ENCODE assay signal across 8 mouse cellular contexts in genomic region chr5:121398146-121398964, GRCm38 (mm10). TPM values are rescaled to one million over a fixed set of nuclear protein-coding genes. Genes with fewer than 3 reads are reported as not detected.
DNase-seq lines count a peak whose midpoint lies in the region; ATAC-seq and TF ChIP-seq lines count a peak whose summit lies in the region.

No protein-coding gene starts in this region.

- H3K4me2 ChIP-seq in heart, embryonic 12.5 days, result peak overlapping the region; percentile 97
- peak overlapping the region; percentile 82 for H3K4me2 ChIP-seq in embryonic facial prominence, embryonic 13.5 days
- peak overlapping the region; percentile 85 for H3K4me2 ChIP-seq in intestine, embryonic 16.5 days (ENCODE audit: low read depth, low read length)
- H3K4me2 ChIP-seq in myocyte (ENCODE audit: low read depth), result peak overlapping the region; percentile 88

- peak overlapping the region; percentile 89 for H3ac ChIP-seq in myocyte (ENCODE audit: control insufficient read depth, insufficient read length)

- peak overlapping the region; percentile 96 for H3K4me3 ChIP-seq in heart, embryonic 12.5 days
- H3K4me3 ChIP-seq in E14TG2a.4 (replicated peaks; ENCODE audit: low read length) (peak overlapping the region; percentile 95), myocyte (peak overlapping the region; percentile 93)
- peak overlapping the region; percentile 94 for H3K4me3 ChIP-seq in embryonic facial prominence, embryonic 13.5 days
- peak overlapping the region; percentile 92 for H3K4me3 ChIP-seq in intestine, embryonic 16.5 days (ENCODE audit: low read length)

- peak overlapping the region; percentile 39; the same call in 1 of the 2 replicates for H3K27ac ChIP-seq in heart, embryonic 12.5 days (ENCODE audit: poor library complexity, severe bottlenecking)
- peak overlapping the region; percentile 72 for H3K27ac ChIP-seq in embryonic facial prominence, embryonic 13.5 days
- peak overlapping the region; percentile 68 for H3K27ac ChIP-seq in intestine, embryonic 16.5 days (ENCODE audit: low read length)

- H3K79me2 ChIP-seq in myocyte (ENCODE audit: control insufficient read depth, insufficient read depth), result peaks cover 53% of the 10 kb centered on the region

- peak overlapping the region; percentile 94 for H3K9ac ChIP-seq in heart, embryonic 12.5 days
- peak overlapping the region; percentile 92 for H3K9ac ChIP-seq in embryonic facial prominence, embryonic 13.5 days
- peak overlapping the region; percentile 90 for H3K9ac ChIP-seq in intestine, embryonic 16.5 days (ENCODE audit: low read depth, low read length)

- peaks cover 6% of the 10 kb centered on the region; the same call in 1 of the 2 replicates for H3K36me3 ChIP-seq in heart, embryonic 12.5 days
- H3K36me3 ChIP-seq in E14TG2a.4 (ENCODE audit: insufficient read depth, low read length), result peaks cover 41% of the 10 kb centered on the region
- H3K36me3 ChIP-seq in embryonic facial prominence, embryonic 13.5 days, result peaks cover 12% of the 10 kb centered on the region
- H3K36me3 ChIP-seq in intestine, embryonic 16.5 days (ENCODE audit: control insufficient read depth, insufficient read depth, low read length), result no peaks in the 10 kb centered on the region
- H3K36me3 ChIP-seq in myocyte (ENCODE audit: control insufficient read depth, insufficient read depth), result peaks cover 14% of the 10 kb centered on the region

- TF ChIP-seq CTCF in E14TG2a.4 (conservative IDR thresholded peaks at IDR 0.05; ENCODE audit: low read length), result no peak

- peak; percentile 72 for ATAC-seq in heart, embryonic 12.5 days (ENCODE audit: insufficient number of reproducible peaks, low FRiP score)
- peak; percentile 33; the same call in 1 of the 2 replicates for ATAC-seq in embryonic facial prominence, embryonic 13.5 days (ENCODE audit: insufficient number of reproducible peaks, insufficient read depth, low FRiP score, low TSS enrichment, low read depth)
- ATAC-seq in intestine, embryonic 16.5 days, result peak; percentile 73

- H3K27me3 ChIP-seq in heart, embryonic 12.5 days (replicated peaks), result no peaks in the 10 kb centered on the region
- H3K27me3 ChIP-seq in E14TG2a.4 (ENCODE audit: insufficient read depth, low read length) (no peaks in the 10 kb centered on the region), myocyte (ENCODE audit: control insufficient read depth, insufficient read depth, insufficient read length) (no peaks in the 10 kb centered on the region)
- H3K27me3 ChIP-seq in embryonic facial prominence, embryonic 13.5 days, result no peaks in the 10 kb centered on the region
- H3K27me3 ChIP-seq in intestine, embryonic 16.5 days (replicated peaks; ENCODE audit: control insufficient read depth, insufficient read depth, low read length), result no peaks in the 10 kb centered on the region

- WGBS in heart, embryonic 12.5 days, result 1% methylated on average over 67 of the region's 67 CpGs
- WGBS in embryonic facial prominence, embryonic 13.5 days, result 1% methylated on average over 67 of the region's 67 CpGs
- WGBS in intestine, embryonic 16.5 days, result under 1% methylated on average over 67 of the region's 67 CpGs

- DNase-seq in heart, postnatal 4 days, result no peak
- DNase-seq in adrenal gland, adult (ENCODE audit: inconsistent age in 2 of 2, low spot score in 1 of 2), result no peak
- DNase-seq in gastrocnemius, adult 18-20 months (ENCODE audit: low spot score), result no peak

- H3K9me3 ChIP-seq in heart, embryonic 12.5 days (replicated peaks), result no peaks in the 10 kb centered on the region
- H3K9me3 ChIP-seq in E14TG2a.4 (ENCODE audit: low read length), result no peaks in the 10 kb centered on the region
- 0 out of 2 replicates have a peak, but pooled peaks cover 4% of the 10 kb centered on the region for H3K9me3 ChIP-seq in embryonic facial prominence, embryonic 13.5 days
- no peaks in the 10 kb centered on the region for H3K9me3 ChIP-seq in intestine, embryonic 16.5 days (ENCODE audit: control insufficient read depth, low read length)

- H3K4me1 ChIP-seq in heart, embryonic 12.5 days (replicated peaks), result peaks cover 26% of the 10 kb centered on the region
- H3K4me1 ChIP-seq in E14TG2a.4 (replicated peaks; ENCODE audit: low read depth, low read length), result peaks cover 58% of the 10 kb centered on the region
- peaks cover 21% of the 10 kb centered on the region for H3K4me1 ChIP-seq in embryonic facial prominence, embryonic 13.5 days
- H3K4me1 ChIP-seq in intestine, embryonic 16.5 days (ENCODE audit: control insufficient read depth, insufficient read depth, low read length), result peaks cover 20% of the 10 kb centered on the region

- TF ChIP-seq POLR2A in myocyte (IDR thresholded peaks at IDR 0.05; ENCODE audit: insufficient read length, low read depth), result no peak

TF ChIP-seq in myocyte, 11 proteins besides CTCF, POLR2A, EP300 and RAD21:
- peak in 2 of 3 experiments; percentile 69 to 84 for TF ChIP-seq MYOD1 (IDR thresholded peaks at IDR 0.05; ENCODE audit: control insufficient read depth in 1 of 3, insufficient read length in 2 of 3, low read depth in 2 of 3)
- TF ChIP-seq MYOG (IDR thresholded peaks at IDR 0.05; ENCODE audit: control insufficient read depth in 1 of 3, insufficient read depth in 1 of 3, insufficient read length in 2 of 3, low read depth in 2 of 3), result peak in 2 of 3 experiments; percentile 73 to 78
- no peak for TF ChIP-seq CEBPB (IDR thresholded peaks at IDR 0.05; ENCODE audit: insufficient read depth, poor library complexity, severe bottlenecking)
TF ChIP-seq in myocyte: peak in this region for 2.

RNA-seq across cellular contexts. Expression of gene Naa25, which starts 0.6 kb away (rescaled TPM):
- polyA plus RNA-seq in heart, embryonic 12.5 days (2016; fragmentation: Nextera tagmentation; extraction: Ambion mirVana), result 37.5 and 39.1 TPM in 2 replicates
- total RNA-seq in heart, postnatal 4 days (2021), result 10 to 100 TPM; 21.6 TPM
- polyA plus RNA-seq in embryonic facial prominence, embryonic 13.5 days (2015; fragmentation: Nextera tagmentation; extraction: Ambion mirVana), result 39.2 and 40.8 TPM in 2 replicates
- polyA plus RNA-seq in intestine, embryonic 16.5 days (2015; fragmentation: Nextera tagmentation; extraction: Ambion mirVana), result 45.9 and 48.3 TPM in 2 replicates
- polyA plus RNA-seq in myocyte (2012; fragmentation: generic; extraction: Trizol), result 22.0 TPM
- 10 to 100 TPM; 25.9 to 29.7 TPM for total RNA-seq in gastrocnemius, adult 18-20 months (2021)

RNA-seq across cellular contexts. Expression of gene Trafd1, which starts 12.9 kb away (rescaled TPM):
- polyA plus RNA-seq in heart, embryonic 12.5 days (2016; fragmentation: Nextera tagmentation; extraction: Ambion mirVana), result 82.6 and 83.4 TPM in 2 replicates
- 10 to 100 TPM; 55.0 to 66.2 TPM for total RNA-seq in heart, postnatal 4 days (2021)
- polyA plus RNA-seq in embryonic facial prominence, embryonic 13.5 days (2015; fragmentation: Nextera tagmentation; extraction: Ambion mirVana), result 74.6 and 80.7 TPM in 2 replicates
- polyA plus RNA-seq in intestine, embryonic 16.5 days (2015; fragmentation: Nextera tagmentation; extraction: Ambion mirVana), result 56.9 and 57.2 TPM in 2 replicates
- polyA plus RNA-seq in myocyte (2012; fragmentation: generic; extraction: Trizol), result 29.3 TPM
- total RNA-seq in gastrocnemius, adult 18-20 months (2021), result 10 to 100 TPM; 45.9 to 48.0 TPM

RNA-seq across cellular contexts. Expression of gene Tmem116, which starts 53.3 kb away (rescaled TPM):
- 4.5 and 4.7 TPM in 2 replicates for polyA plus RNA-seq in heart, embryonic 12.5 days (2016; fragmentation: Nextera tagmentation; extraction: Ambion mirVana)
- total RNA-seq in heart, postnatal 4 days (2021), result 1 to 10 TPM; 5.5 to 5.6 TPM
- polyA plus RNA-seq in embryonic facial prominence, embryonic 13.5 days (2015; fragmentation: Nextera tagmentation; extraction: Ambion mirVana), result 1.3 TPM in 2 replicates
- polyA plus RNA-seq in intestine, embryonic 16.5 days (2015; fragmentation: Nextera tagmentation; extraction: Ambion mirVana), result 4.2 and 4.4 TPM in 2 replicates
- 3.3 TPM for polyA plus RNA-seq in myocyte (2012; fragmentation: generic; extraction: Trizol)
- 1 to 10 TPM; 7.4 to 7.5 TPM for total RNA-seq in gastrocnemius, adult 18-20 months (2021)

RNA-seq across cellular contexts. Expression of gene Erp29, which starts 54.0 kb away (rescaled TPM):
- polyA plus RNA-seq in heart, embryonic 12.5 days (2016; fragmentation: Nextera tagmentation; extraction: Ambion mirVana), result 152 TPM in 2 replicates
- 100 to 1,000 TPM; 110 TPM for total RNA-seq in heart, postnatal 4 days (2021)
- 160 TPM in 2 replicates for polyA plus RNA-seq in embryonic facial prominence, embryonic 13.5 days (2015; fragmentation: Nextera tagmentation; extraction: Ambion mirVana)
- polyA plus RNA-seq in intestine, embryonic 16.5 days (2015; fragmentation: Nextera tagmentation; extraction: Ambion mirVana), result 183 and 202 TPM in 2 replicates
- polyA plus RNA-seq in myocyte (2012; fragmentation: generic; extraction: Trizol), result 86.0 TPM
- total RNA-seq in gastrocnemius, adult 18-20 months (2021), result 10 to 100 TPM; 28.6 to 38.1 TPM
